Mouse (Mus musculus) liver, embryonic 12.5 days (tissue): ENCODE data around the gene Best3. TPM values are rescaled to one million over a fixed set of nuclear protein-coding genes. Genes with fewer than 3 reads are reported as not detected.

Experiments used
- ATAC-seq: fragments of 200-750 bp; cut with Nextera tagmentation; 2 replicates; pipeline ENCODE4 v1.8.0; 2017; ENCODE audit warnings: moderate number of reproducible peaks, mild to moderate bottlenecking, moderate library complexity
- H3K27ac ChIP-seq: fragments of 300-500 bp; sonication (generic); 2 replicates; pipeline ENCODE4 v1.5.1; 2016; ENCODE audit warnings: mild to moderate bottlenecking
- H3K27me3 ChIP-seq: fragments of 300-500 bp; sonication (generic); replicated peaks from 2 replicates; pipeline ENCODE4 v1.6.1; 2016; ENCODE audit warnings: mild to moderate bottlenecking, moderate library complexity
- H3K36me3 ChIP-seq: fragments of 300-500 bp; sonication (generic); 2 replicates; pipeline ENCODE4 v1.6.1; 2016; ENCODE audit warnings: mild to moderate bottlenecking, moderate library complexity
- H3K4me1 ChIP-seq: fragments of 300-500 bp; sonication (generic); 2 replicates; pipeline ENCODE4 v1.6.1; 2016
- H3K4me2 ChIP-seq: fragments of 300-500 bp; sonication (generic); 2 replicates; pipeline ENCODE4 v1.6.1; 2016; ENCODE audit warnings: mild to moderate bottlenecking, moderate library complexity
- H3K4me3 ChIP-seq: fragments of 300-500 bp; sonication (generic); 2 replicates; pipeline ENCODE4 v1.5.1; 2016; ENCODE audit warnings: mild to moderate bottlenecking, moderate library complexity
- H3K9ac ChIP-seq: fragments of 300-500 bp; sonication (generic); 2 replicates; pipeline ENCODE4 v1.6.1; 2016; ENCODE audit warnings: mild to moderate bottlenecking, moderate library complexity
- H3K9me3 ChIP-seq: fragments of 300-500 bp; sonication (generic); replicated peaks from 2 replicates; pipeline ENCODE4 v1.6.1; 2016; ENCODE audit warnings: mild to moderate bottlenecking, moderate library complexity
- WGBS: fragments of 180-500 bp; shearing (Covaris S2); methylation state at CpG from one replicate; pipeline ENCODE4 v1.1.7; 2016; ENCODE audit not compliant: insufficient replicate concordance; 5-methylcytosine and 5-hydroxymethylcytosine counted together
- polyA plus RNA-seq: library from polyadenylated mRNA; unstranded; fragments of >200 nt; fragmentation: Nextera tagmentation; extraction: Ambion mirVana; gene quantifications from 2 replicates; pipeline ENCODE4 v1.2.1, GENCODE M21; 2016

Best3 gene
- polyA plus RNA-seq, 1 experiment from 2014 or later = not detected

DNA sequence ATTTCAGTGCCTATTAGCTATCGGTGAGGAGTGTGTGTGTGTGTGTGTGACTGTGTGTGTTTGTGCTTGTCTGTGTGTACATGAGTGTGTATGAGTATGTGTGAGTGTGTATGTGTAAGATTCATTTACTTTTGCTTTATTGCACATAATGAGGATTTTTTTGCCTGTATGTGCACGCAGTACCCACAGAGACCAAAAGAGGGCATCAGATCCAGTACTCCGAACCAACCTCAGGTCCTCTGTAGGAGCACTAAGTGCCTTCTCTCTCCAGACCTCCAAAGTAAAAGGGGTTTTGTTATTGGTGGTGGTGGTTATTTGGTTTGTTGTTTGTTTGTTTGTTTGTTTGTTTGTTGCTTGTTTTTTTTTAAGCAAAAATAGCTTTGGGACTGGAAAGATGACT lies 5.2 kb upstream of the Best3 start:
- Histone ChIP-seq H3K9me3 (no peaks in the 10 kb centered on the region), H3K9ac (no peak overlapping the region), H3K27me3 (0 out of 2 replicates have a peak, but pooled peaks cover 7% of the 10 kb centered on the region), H3K4me1 (no peaks in the 10 kb centered on the region), H3K4me3 (no peak overlapping the region), H3K36me3 (no peaks in the 10 kb centered on the region), H3K4me2 (no peak overlapping the region), H3K27ac (no peak overlapping the region)
- ATAC-seq = no peak
- WGBS = 60% methylated on average over 3 of the region's 3 CpGs

DNA sequence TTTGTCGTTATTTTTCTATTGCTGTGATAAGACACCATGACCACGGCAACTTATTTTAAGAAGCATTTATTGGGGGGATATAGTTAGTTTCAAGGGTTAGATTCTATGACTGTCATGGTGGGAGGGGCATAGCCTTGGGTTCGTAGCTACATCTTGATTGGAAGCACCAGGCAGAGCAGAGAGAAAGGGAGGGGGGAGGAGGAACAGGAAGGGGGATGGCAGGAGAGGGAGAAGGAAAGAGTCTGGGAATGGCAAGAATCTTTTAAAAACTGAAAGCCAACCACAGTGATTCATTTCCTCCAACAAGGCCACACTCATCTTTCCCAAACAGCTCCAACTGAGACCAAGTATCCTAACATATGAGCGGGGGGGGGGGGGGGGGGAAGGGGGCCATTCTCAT lies 3.6 kb upstream of the Best3 start:
- Histone ChIP-seq H3K9ac (no peak overlapping the region), H3K4me1 (no peaks in the 10 kb centered on the region), H3K9me3 (no peaks in the 10 kb centered on the region), H3K36me3 (no peaks in the 10 kb centered on the region), H3K27ac (no peak overlapping the region), H3K4me2 (no peak overlapping the region), H3K27me3 (peaks cover 14% of the 10 kb centered on the region), H3K4me3 (no peak overlapping the region)
- no peak for ATAC-seq
- 68% methylated on average over 3 of the region's 4 CpGs for whole genome bisulfite sequencing

DNA sequence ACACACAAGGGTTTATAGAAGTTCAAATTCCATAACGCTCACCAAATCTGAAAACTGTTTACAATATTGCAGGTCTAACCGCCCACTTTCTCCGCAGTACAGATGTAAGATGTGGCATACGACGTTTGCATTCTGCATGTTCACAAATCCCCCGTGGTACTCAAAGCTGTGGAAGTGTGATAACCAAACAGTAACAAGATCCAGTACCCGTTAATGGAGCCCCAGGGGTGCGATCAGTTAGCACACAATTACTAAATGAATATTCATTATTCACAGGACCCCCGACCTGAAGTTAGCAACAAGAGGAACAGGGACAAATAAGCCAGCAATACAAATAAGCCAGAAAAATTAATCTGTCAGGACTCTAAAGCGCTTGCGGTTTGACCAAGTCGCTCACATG lies 1.3 kb upstream of the Best3 start:
- 56% methylated on average over 12 of the region's 12 CpGs for WGBS
- no peaks in the 10 kb centered on the region for H3K36me3 ChIP-seq
- H3K27ac ChIP-seq = no peak overlapping the region
- H3K4me1 ChIP-seq = no peaks in the 10 kb centered on the region
- no peak overlapping the region for H3K9ac ChIP-seq
- no peak overlapping the region for H3K4me2 ChIP-seq
- ATAC-seq = no peak
- peaks cover 14% of the 10 kb centered on the region for H3K27me3 ChIP-seq
- H3K4me3 ChIP-seq = no peak overlapping the region
- H3K9me3 ChIP-seq = no peaks in the 10 kb centered on the region

DNA sequence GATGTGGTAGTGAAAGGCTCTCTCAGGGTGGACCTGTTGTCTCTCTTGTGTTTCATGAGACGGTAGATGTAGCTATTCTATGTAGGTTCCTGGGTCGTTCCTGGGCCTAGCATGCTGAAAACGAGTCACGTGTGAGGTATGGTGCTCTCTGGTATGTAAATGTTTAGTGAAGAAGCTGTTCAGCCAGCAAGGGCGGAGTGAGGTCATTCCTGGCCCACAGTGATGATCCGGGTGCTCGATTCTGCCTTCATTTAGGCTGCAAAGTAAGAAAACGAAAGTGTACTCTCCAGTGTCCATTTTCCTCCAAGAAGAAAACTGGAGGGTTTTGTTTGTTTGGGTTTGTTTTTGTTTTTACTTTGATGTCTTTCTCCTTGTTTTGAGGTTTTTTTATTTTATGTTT lies 7.9 kb downstream of the Best3 start:
- no peak overlapping the region for H3K4me2 ChIP-seq
- no peaks in the 10 kb centered on the region for H3K36me3 ChIP-seq
- 77% methylated on average over 8 of the region's 8 CpGs for WGBS
- no peaks in the 10 kb centered on the region for H3K9me3 ChIP-seq
- H3K4me1 ChIP-seq = peaks cover 6% of the 10 kb centered on the region
- no peak overlapping the region for H3K4me3 ChIP-seq
- H3K27me3 ChIP-seq = no peaks in the 10 kb centered on the region
- no peak overlapping the region for H3K27ac ChIP-seq
- no peak overlapping the region for H3K9ac ChIP-seq
- ATAC-seq = no peak

DNA sequence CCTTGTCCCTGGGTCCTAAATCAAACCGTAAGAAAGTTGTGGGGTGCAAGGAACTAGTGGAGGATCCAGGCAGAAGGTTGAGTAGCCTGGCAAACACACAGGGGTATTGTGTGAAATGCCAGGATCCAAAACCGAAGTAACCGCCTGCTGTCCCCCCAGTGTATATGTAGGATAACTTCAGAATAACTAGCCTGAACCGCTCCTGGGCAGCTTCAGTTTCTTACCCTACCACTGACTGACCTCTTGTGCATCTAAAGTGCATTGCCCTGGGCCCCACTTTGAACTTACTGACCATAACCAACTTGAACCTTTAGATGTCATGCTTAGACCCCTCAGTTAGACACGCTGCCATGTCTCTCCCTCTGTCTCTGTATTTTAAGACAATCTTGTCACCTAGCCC lies 9.0 kb downstream of the Best3 start:
- H3K36me3 ChIP-seq = no peaks in the 10 kb centered on the region
- H3K4me2 ChIP-seq = no peak overlapping the region
- 71% methylated on average over 5 of the region's 5 CpGs for WGBS

DNA sequence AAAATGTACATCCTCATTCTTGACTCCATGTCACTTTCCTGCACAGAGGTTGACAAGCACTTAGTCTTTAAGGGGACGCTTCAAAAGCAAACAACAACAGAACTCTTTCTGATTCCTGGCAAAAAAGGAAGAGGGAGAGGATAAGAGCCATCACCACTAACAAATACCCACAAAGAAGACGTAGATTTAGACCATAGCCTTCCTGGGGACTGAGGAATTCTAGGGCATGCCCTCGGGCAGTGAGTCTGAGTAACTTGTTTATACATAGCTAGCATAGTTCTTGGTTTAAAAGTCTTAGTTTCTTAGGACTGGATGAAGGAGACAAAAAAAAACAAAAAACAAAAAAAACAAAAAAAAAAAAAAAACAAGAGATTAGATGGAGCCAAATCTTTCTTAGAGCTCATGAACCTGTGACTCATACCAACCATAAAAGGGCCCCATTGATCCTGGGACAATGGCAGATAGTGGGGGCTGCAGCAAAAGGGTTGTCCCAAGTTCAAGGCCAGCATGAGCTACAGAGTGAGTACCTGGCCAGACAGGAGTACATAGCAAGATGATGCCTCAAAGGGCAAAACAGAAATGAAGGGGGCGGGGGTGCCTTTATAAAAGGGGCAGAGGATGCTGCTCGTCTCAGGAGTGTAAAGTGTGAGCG lies 9.6 kb downstream of the Best3 start:
- Histone ChIP-seq H3K9ac (no peak overlapping the region), H3K4me1 (peaks cover 6% of the 10 kb centered on the region), H3K27ac (no peak overlapping the region), H3K4me2 (no peak overlapping the region), H3K36me3 (no peaks in the 10 kb centered on the region), H3K9me3 (no peaks in the 10 kb centered on the region), H3K27me3 (no peaks in the 10 kb centered on the region), H3K4me3 (no peak overlapping the region)
- WGBS = 39% methylated on average over 6 of the region's 6 CpGs
- ATAC-seq = no peak

More for the DNA sequence above, 9.0 kb downstream of the Best3 start:
- H3K27me3 ChIP-seq = no peaks in the 10 kb centered on the region
- H3K9ac ChIP-seq = no peak overlapping the region
- no peak for ATAC-seq
- peaks cover 6% of the 10 kb centered on the region for H3K4me1 ChIP-seq
- H3K4me3 ChIP-seq = no peak overlapping the region
- H3K27ac ChIP-seq = no peak overlapping the region
- no peaks in the 10 kb centered on the region for H3K9me3 ChIP-seq

DNA sequence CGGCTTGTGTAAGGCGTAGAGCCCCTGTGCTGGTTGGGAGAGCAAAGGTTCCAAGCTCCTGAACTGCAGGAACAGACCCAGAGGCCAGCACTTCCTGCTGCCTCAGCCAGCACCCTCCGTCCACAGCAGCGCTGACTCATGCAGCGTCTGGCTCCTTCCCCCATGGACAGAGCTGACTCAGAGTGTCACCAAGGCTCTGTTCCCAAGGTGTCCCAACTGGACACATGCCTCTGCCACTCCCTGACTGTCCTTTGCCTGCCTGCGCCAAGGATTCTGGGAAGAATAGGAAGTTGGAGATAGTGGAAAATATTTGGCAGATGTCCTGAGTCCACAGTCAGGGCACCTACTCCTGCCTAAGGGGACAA lies 10.1 kb downstream of the Best3 start:
- WGBS = 30% methylated on average over 6 of the region's 6 CpGs
- ATAC-seq = peak; percentile 32; the same call in 1 of the 2 replicates
- no peak overlapping the region for H3K27ac ChIP-seq
- no peak overlapping the region for H3K9ac ChIP-seq
- H3K36me3 ChIP-seq = no peaks in the 10 kb centered on the region
- no peaks in the 10 kb centered on the region for H3K9me3 ChIP-seq
- H3K4me3 ChIP-seq = no peak overlapping the region
- H3K4me1 ChIP-seq = peaks cover 6% of the 10 kb centered on the region
- H3K27me3 ChIP-seq = no peaks in the 10 kb centered on the region
- no peak overlapping the region for H3K4me2 ChIP-seq

DNA sequence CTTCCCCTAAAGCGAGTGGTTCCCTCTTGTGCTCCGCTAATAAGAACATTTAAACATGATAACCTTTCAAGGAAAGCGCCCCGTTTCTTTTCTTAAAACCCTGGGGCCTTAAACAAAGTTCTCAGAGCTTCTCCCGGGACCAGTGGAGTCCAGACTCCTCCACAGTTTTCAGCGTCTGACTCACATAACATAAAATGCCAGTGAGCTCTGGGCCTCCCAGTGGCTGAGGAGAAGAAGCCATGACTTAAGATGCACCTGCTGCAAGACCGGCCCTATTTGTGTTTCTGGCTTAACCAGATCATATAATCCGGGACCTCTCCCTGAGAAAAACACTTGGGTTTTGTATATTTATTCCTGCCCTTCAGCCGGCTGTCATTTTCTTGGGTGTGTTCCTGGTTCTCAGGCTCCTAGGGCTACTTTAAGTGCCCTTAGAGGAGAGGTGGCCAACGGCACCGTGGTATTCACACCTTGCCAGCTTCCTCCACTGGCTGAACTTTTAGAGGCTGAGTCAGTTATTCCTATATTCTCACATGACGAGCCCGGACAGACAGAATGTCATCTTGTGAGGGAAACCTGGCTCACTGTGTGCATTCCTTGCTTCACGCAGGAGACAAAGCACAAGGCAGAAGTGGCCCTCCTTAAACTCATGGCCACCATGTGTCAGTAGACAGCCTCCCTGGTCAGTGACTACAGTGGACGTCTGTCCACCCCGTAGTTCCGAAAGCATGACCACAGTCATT lies 12.8 kb downstream of the Best3 start:
- Histone ChIP-seq H3K4me3 (no peak overlapping the region), H3K27ac (no peak overlapping the region), H3K9me3 (no peaks in the 10 kb centered on the region), H3K27me3 (no peaks in the 10 kb centered on the region), H3K36me3 (no peaks in the 10 kb centered on the region), H3K4me2 (no peak overlapping the region), H3K4me1 (peaks cover 6% of the 10 kb centered on the region), H3K9ac (no peak overlapping the region)
- WGBS = 73% methylated on average over 17 of the region's 17 CpGs
- no peak for ATAC-seq

DNA sequence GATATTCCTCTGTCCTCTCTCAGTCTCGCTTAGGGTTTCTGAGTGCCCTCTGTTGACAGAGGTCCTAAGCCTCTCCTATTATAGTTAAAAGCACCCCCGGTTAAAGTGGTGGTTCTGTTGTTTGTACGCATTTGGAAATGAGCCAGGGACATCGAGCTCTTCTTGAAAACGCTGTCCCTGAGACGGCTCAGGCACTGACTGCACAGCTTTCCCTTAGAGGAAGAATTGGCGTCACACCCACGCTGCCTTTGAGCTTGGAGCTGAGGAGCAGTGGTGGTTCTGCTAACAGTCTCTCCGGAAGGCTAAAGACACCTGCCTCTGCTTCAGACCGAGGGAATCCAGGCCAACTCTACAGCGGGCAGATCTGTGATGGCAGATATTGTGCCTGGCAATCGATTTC lies 14.9 kb downstream of the Best3 start:
- WGBS = 62% methylated on average over 12 of the region's 12 CpGs
- H3K4me2 ChIP-seq = no peak overlapping the region
- no peak overlapping the region for H3K4me3 ChIP-seq
- ATAC-seq = no peak
- H3K36me3 ChIP-seq = no peaks in the 10 kb centered on the region
- H3K9me3 ChIP-seq = no peaks in the 10 kb centered on the region
- H3K4me1 ChIP-seq = peaks cover 5% of the 10 kb centered on the region
- H3K27me3 ChIP-seq = peaks cover 5% of the 10 kb centered on the region; the same call in 1 of the 2 replicates
- no peak overlapping the region for H3K9ac ChIP-seq
- no peak overlapping the region for H3K27ac ChIP-seq

DNA sequence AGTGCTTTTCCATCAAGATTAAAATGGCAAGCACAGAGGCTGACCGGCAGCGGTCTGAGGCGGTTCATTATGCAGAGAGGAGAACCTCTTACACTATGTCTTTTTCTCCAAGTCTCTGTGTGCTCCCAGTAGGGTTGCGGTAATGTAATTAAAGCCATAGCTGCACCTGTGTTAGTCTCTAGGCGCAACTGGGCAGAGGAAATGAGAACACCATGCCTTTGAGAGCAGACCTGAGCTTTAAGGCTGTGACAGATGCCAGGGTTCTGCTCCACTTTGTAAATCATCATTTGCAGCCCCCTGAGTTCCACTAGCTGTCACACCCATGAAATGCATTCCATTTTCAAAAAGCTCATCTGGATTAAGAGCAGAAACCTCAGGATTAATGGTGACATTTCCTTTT lies 18.6 kb downstream of the Best3 start:
- no peaks in the 10 kb centered on the region for H3K36me3 ChIP-seq

DNA sequence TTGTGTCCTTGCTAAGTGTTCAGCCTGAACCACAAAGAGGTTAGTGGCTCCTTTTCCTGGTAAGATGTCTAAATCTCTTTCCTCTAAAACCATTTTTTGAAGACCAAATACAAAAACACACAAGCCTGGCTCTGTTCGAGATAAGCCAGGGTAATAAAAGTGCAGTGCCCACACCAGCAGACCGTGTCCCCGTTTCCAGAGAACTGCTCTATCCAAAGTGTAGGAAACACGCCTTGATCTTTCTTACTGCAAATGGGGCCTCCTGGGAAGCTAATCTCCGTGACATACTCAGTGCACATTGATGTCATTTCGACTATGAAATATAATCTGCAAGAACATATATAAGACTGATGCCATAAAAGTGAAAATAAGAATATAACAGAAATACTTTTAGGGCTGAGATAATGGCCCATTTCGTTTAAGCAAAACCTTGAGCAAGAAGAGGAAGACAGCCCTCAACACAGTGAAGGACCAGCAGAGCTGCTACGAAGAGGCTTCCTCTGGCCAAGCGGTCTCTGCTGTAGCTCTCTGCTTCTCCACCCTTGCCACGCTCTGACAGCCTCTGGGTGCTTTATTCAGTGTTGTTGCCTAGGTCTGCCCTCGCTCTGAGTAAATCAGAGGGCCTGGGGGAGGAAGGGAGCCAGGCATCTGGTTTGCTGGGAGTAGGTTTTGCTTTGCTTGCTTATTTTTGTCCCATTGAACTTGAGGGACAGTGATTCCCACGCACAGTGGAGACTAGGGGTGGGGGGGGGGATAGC lies 19.8 kb downstream of the Best3 start:
- Histone ChIP-seq H3K27me3 (peaks cover 5% of the 10 kb centered on the region; the same call in 1 of the 2 replicates), H3K27ac (no peak overlapping the region), H3K4me3 (no peak overlapping the region), H3K9ac (no peak overlapping the region), H3K36me3 (no peaks in the 10 kb centered on the region), H3K9me3 (no peaks in the 10 kb centered on the region), H3K4me2 (no peak overlapping the region), H3K4me1 (no peaks in the 10 kb centered on the region)
- ATAC-seq = no peak
- 60% methylated on average over 12 of the region's 12 CpGs for WGBS

More for the DNA sequence above, 18.6 kb downstream of the Best3 start:
- 73% methylated on average over 5 of the region's 5 CpGs for WGBS
- Histone ChIP-seq H3K4me3 (no peak overlapping the region), H3K9ac (no peak overlapping the region), H3K4me1 (no peaks in the 10 kb centered on the region), H3K4me2 (no peak overlapping the region), H3K9me3 (no peaks in the 10 kb centered on the region), H3K27ac (no peak overlapping the region), H3K27me3 (peaks cover 5% of the 10 kb centered on the region; the same call in 1 of the 2 replicates)
- no peak for ATAC-seq

DNA sequence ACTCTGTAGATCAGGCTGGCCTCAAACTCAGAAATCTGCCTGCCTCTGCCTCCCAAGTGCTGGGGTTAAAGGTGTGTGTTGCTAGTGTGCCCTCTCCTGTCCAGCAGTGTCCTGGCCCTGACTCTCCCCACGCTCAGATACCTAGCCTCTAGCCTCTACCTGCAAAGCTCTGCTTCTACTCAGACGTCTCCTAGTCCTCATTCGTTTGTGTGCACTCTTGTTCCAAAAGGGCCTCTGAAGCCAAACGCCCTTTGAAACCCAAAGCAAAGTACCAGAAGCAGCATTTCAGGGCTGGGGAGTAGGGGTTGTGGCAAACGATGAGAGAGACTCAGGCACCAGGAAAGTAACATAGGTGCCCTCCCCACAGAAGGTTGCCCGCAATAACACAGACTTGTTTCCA lies 23.6 kb downstream of the Best3 start:
- H3K4me2 ChIP-seq = no peak overlapping the region
- H3K4me1 ChIP-seq = no peaks in the 10 kb centered on the region
- ATAC-seq = no peak
- H3K9me3 ChIP-seq = no peaks in the 10 kb centered on the region
- H3K36me3 ChIP-seq = no peaks in the 10 kb centered on the region
- H3K27me3 ChIP-seq = peaks cover 3% of the 10 kb centered on the region; the same call in 1 of the 2 replicates
- no peak overlapping the region for H3K9ac ChIP-seq
- H3K4me3 ChIP-seq = no peak overlapping the region
- whole genome bisulfite sequencing = 66% methylated on average over 6 of the region's 6 CpGs
- no peak overlapping the region for H3K27ac ChIP-seq
